Mouse (Mus musculus): Measurements from ENCODE around the gene Skap1.
A peak's percentile ranks its signal among the peaks of the same experiment; 100 is the strongest.

Gene Skap1

DNA sequence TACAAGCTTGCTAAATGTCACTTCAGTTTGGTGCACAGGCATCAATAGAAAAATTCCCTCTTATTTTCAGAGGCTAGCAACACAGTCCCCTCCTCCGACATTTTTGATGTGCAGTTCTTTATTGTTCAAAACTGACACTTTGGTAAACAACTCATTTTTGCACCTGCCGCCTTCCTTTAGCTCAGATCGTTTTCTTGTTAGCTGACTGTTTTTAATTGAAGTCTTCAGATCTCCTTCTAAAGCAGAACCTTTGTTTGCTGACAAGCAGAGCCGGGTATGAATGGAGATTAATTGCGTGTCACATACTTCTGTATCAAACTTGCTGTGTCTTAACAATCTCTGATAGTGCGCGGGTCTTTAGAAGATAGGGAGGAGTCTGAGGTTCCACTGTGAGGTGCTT is 2.0 kb downstream of the Skap1 start:
- no peak for DNase-seq

- DNase-seq, result no peak
Measured at GRCm38 (mm10) chr11:96466987-96467386, 2.6 kb downstream of the Skap1 start.

DNA sequence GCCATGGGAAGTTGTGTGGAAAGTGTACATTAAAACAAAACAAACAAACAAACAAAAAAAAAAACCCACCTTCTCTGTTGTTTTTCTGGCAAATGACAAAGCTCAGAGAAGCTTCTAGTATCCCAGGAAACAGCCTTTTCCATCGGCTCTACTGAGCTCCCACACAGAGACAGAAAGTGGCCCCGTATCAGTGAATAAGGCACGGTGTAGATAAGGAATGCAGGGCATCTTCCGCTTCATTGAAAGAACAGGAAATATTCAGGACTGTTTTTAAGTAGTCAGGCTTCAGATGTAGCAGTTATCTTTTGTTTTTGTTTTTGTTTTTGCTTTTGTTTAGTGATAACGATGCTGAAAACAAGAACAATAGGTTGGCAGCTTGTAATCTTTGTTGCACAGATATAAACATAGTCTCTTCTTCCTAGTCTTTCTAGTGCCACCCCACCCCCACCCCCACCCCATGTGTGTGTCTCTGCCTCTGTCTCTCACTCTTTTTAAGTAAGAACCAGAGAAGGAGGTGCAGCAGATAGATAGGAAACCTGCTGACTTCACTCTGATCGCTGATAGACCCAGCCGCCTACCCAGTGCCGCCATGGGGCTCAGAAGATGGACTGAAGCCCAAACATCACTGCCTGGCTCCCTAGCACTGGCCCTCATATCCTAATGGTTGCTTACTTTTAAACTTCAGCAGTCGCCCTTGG is 3.8 kb downstream of the Skap1 start:
- no peak for DNase-seq

DNA sequence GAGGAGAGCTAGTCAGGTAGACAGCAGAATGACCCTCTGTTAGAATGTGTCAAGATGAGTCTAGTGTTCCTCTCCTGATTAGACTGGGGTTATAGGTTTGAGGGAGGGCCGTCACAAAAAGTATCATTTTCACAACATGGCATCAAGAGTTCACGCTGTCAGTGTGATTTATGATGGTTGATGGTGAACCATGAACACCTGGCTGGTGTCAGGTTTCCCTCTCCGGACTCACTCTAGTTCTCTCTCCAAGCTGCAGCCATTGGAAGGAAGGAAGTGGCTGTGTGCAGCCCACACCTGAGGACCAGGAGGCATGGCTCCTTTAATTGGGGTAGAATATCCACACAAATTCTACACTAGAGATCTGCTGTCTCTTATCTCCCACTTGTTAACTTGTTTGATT is 18.3 kb downstream of the Skap1 start:
- DNase-seq, result no peak

DNA sequence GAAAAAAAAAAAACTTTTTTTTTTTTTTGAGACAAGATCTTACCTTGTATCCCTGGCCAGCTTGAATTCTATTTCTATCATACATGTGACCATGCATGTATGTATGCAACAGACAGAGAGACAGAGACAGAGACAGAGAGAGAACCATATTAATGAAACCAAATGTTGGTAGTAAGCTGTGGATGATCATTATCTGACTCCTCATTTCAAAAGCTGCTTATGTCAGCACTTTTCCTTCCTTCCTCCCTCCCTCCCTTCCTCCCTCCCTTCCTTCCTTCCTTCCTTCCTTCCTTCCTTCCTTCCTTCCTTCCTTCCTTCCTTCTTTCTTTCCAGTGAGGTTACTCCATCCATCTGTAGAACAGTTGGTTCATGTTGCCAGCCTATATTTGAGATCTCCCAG is 18.8 kb downstream of the Skap1 start:
- DNase-seq, result no peak

DNA sequence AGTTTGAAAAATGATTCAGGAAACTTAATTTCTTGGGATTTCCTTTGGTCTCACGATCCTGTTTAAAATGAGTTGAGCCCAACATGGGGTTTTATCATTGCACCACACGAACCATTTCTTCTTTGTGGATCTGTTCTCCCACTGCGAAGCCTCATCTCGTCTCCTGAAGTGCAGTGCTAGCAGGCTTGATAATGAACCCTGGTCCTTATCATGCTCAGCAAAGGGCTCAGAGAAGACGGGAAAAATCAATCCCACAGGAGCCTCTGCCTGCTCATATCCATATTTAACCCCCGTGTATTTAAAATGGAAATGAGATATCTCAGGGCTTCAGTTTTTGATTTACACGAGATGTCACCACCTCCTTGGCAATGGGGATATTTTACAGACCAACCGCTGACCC is 34.1 kb downstream of the Skap1 start:
- no peak for DNase-seq

DNA sequence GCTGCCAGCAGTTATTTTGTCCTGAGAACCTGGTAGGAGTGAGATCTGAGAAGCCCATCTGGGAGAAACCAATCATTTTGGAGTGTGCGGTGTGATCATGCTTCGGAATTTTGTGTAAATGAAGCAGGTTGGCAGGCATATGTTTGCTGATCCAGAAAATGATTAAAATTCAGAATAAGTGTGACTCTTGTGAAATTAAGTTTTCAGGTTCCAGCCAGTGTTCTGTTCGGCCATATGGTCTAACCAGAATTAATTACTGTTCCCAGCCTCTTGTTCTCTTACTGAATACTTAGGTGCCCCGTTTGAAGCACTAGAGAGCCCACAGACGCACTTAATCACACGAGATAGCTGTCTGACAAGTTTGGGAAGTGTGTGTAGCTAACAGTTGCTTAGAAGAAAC is 36.6 kb downstream of the Skap1 start:
- DNase-seq, result peak; percentile 69

DNA sequence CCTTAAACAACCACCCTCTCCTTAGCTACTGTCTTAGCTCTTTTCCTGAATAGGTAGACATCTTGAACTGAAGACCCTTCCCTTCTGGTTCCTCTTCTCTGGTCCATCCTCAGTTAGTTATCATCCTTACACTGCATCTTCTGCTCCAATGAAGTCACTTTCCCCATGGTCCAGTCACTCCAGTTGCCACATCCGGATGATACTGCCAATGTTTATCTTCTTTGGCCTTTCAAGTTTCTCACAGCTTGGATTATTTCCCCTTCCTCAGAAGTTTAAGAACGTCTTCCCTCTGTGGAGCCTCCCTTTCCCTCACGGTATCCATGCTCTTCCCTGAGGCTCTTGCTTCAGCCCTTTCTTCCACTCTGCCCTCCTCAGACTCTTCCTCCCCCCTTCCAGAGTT is 38.6 kb downstream of the Skap1 start:
- DNase-seq, result no peak

GRCm38 (mm10) chr11:96504509-96505119 is 40.2 kb downstream of the Skap1 start:
- no peak for DNase-seq

DNA sequence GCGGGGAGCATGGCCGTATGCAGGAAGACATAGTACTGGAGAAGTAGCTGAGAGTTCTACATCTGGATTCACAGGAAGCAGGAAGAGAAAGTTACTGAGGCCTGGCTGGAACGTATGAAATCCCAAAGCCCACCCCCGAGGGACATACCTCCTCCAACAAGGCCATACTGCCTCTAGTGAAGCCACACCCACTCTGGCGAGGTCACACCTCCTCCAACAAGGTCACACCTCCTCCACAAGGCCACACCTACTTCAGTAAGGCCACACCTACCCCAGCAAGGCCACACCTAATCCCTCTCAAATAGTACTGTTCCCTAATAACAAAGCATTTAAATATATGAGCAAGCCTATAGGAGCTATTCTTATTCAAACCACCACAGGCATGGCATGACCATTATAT is 41.4 kb downstream of the Skap1 start:
- no peak for DNase-seq

GRCm38 (mm10) chr11:96515164-96515563 is 50.8 kb downstream of the Skap1 start:
- no peak for DNase-seq

DNA sequence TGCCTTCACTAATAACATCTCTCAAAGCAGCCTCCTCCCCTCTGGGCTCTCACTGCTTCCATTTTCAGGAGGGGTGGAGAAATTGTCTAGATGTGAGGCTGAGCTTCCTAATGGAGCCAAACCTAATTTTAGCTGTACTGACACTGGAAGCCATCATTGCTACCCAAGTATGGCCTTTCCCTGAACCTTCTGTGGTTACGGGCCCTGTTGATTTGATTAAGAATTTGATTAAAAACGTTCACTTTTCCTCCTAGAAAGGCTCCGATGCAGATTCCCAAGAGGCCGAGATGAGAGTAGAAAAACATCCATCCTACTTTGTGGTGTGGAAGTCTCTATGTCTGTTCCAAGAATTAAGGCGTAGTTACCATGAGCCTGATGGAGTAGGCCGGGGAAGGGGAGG is 60.1 kb downstream of the Skap1 start:
- no peak for DNase-seq

GRCm38 (mm10) chr11:96526137-96526621 is 61.8 kb downstream of the Skap1 start:
- no peak for DNase-seq

DNA sequence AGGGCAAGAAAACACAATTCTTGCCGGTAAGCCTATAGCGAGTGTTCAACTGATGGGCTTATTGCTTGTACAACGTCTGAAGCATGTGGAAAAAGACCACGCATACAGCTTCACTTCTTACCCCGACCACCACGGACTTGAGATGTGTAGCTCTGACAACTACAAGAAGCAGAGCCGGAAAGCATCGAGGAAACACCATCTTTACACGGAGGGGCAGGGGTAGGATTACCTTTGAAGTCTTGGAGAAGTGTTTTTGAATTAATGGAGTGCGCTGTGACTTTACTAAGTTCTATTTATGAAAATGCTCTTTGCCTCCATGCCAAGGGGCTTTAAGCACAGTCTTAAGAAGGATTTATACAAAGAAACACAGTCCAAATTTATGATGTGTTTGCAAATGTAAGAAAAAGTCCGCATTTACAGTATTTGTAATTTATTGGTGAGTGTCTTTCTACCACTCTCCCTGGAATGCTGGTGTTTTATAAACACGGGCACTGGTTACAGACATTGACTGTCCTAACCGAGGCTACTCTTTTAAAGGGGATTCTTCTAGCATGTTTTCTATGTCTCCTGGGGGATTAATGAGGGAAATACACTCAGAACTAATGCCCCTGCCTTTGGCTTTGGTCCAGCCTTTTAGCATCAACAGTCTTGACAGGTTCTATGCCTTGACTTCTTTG is 67.5 kb downstream of the Skap1 start:
- DNase-seq, result no peak

DNA sequence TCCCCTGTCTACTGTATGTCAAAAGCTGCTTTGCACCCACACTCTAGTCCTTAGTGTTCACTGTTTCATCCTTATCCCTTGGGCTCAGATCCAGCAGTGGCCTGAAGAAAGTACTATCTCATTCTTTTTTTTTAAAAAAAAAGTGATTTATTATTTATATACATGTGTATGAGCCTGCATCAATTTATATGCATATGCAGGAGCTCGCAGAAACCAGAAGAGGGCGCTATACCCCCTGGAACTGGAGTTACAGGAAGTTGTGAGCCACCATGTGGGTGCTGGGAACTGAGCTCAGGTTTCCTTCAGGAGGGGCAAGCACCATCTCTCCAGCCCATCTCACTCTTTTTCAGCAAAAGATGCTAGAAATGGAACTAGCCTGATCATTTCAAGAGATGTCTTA is 70.1 kb downstream of the Skap1 start:
- DNase-seq, result no peak

DNA sequence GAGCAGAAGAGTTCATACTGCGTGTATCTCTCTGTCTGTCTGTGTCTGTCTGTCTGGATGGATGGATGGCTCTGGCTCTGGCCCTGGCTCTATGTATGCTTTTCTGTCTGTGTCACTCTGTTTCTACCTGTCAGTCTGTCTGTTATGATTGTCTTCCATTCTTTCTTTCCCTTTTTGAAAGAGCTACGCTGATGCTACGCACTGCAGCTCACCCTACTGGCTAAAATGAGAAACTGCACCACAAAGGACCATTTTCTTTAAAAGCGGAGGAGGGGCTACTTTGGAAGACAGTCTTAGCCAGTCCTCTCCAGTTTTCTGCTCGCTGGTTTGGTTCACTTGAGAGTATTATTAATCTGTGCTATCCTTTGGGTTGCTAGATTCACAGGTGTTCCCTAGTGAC is 71.8 kb downstream of the Skap1 start:
- DNase-seq, result peak; percentile 4

- no peak for DNase-seq
Measured at GRCm38 (mm10) chr11:96542003-96542402, 77.6 kb downstream of the Skap1 start.

DNA sequence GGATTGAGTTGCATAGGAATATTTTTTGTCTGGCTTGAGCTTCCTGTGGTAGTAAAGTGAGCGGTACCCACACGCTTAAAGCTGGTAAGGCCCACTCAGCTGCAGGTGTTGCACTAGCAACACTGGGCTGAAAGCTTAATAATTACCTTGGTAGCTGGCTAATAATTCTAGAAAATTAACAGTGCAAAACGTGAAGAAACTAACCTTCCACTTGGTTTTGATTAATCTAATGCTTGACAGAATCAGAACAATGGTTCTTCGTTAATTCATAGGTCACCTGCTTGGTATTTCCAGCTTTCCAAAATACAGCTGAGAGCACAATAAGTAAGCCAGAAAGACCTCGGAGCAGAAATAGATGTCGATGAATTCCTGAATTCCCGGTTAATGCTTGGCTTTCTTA is 78.2 kb downstream of the Skap1 start:
- no peak for DNase-seq

- DNase-seq, result no peak
Measured at GRCm38 (mm10) chr11:96546428-96546827, 82.0 kb downstream of the Skap1 start.

DNA sequence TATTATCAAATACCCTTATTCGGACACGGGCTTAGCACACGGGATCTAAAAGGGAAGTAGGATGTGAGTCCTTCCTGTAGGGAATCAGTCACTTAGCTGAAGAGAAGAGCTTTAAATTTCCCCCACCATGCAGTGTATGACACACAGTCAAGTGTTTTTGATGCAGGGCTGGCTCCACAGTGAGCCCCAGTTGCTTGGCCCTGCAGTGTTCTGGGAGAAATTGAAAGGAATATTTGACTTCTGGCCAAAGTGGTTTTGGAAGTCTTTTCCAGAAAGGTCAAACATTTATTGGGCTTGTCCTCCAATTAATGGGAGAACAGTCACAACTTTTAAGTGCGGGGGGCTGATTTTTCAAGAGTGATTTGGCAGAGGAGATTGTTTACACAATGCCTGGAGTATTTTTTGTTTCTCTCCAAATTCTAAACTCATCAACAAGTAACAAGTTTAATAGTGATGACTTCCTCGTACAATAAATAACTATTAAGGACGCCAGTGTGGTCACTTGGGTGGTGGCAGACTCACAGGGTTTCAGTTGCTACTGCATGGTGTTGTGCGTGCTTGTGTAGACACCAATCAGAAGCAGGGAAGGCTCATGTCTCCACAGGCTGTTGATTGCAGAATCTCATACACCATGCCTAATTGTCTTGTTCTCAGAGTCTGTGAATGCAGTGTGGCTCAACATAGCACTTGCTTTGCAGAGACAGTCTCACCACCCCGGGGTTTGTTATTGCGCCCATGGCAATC is 86.7 kb downstream of the Skap1 start:
- no peak for DNase-seq

DNA sequence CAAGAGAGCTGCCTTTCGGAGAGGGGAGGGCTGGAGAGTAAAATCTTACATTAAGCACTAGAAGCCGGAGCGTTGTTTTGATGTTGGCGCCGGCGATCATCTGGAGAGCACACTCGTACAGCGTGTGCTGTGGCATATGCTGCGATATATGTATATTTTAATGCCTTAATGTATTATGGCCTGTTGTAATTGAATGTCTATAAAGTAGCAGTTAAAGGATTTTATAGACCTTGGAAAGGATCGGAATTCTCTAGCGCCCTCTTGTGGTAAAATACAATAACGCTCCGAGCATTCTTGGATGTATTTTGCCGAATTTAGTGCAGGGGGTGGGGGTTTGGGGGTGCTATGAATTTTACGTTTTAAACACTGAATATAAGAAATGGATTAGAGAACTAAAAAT is 88.7 kb downstream of the Skap1 start:
- DNase-seq, result no peak

DNA sequence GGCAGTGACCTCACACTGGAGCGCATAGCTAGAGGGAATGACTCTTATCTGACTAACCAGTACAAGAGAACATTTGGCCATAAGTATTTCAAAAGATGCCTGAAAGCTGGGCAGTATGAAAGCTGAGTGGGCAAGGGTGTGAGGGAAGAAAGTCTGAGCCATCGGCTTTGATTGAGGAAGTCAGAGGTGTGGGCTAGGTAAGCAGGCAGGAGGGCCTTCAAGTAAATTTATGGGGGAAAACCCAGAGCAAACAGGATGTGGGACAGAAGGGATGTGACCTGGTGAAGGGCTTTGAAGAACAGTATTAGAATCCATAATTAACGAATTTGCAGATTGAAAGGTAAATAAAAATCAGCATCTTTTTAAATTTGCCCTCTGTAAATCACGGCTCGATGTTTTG is 95.8 kb downstream of the Skap1 start:
- DNase-seq, result no peak

DNA sequence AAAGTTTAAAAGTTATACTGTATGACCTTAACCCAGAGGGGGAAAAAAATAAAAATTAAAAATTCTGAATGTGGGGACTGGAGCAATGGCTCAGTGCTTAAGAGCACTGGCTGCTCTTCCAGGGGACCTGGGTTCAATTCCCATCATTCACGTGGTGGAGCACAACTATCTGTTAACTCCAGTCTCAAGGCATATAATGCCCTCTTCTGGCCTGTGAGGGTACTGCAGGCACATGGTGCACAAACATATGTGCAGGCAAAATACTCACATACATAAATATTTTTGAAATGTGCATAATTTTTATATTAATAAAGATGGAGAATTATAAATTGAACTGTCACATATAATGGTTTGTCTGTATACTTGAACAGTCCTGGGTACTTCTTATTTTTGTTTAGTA is 99.7 kb downstream of the Skap1 start:
- no peak for DNase-seq

- no peak for DNase-seq
Measured at GRCm38 (mm10) chr11:96572515-96572914, 108.1 kb downstream of the Skap1 start.
